In the genomic region with DNA sequence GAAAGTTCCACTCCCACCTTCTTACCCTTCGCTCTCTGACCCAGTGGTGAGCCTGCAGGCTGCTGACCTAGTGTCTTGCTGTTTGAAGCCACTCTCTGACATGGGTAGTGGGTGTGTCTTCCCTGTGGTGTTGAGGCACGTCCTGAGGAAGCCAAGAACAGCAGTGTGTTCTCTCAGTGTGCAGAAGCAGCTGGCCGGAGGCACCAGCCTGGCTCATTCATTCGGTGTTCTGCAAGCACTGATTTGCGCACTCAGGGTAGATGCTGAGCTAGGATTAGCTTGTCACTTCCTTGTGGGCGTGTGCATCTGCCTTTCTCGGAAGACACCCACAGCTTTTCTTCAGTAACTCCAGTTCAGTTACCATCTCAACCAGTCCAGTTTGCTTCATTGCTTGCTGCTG, we compare ENCODE assay signal across 14 mouse cellular contexts. TPM values are rescaled to one million over a fixed set of nuclear protein-coding genes. Genes with fewer than 3 reads are reported as not detected.
DNase-seq lines count a peak whose midpoint lies in the region; ATAC-seq and TF ChIP-seq lines count a peak whose summit lies in the region.
"Had no signal": no experiment of that assay in that cellular context is flagged by ENCODE, and none has a peak within 500 bp of the region (broad histone marks: within the 10 kb centered on the region; RNA-seq: fewer than 3 reads in every experiment).

No protein-coding gene starts in this region.

- H3K36me3 ChIP-seq in heart, postnatal 0 days (replicated peaks; ENCODE audit: control insufficient read depth, insufficient read depth, low read length), result 0 out of 2 replicates have a peak, but pooled peaks cover 6% of the 10 kb centered on the region
- no peaks in the 10 kb centered on the region for H3K36me3 ChIP-seq in macrophage (ENCODE audit: inconsistent target)

- H3K27ac ChIP-seq in heart, postnatal 0 days (ENCODE audit: low read depth), result no peak overlapping the region
- 0 out of 2 replicates have a peak overlapping the region, but pooled peaks have one; percentile 1 for H3K27ac ChIP-seq in macrophage
- H3K27ac ChIP-seq: kidney, postnatal 0 days had no signal

- no peaks in the 10 kb centered on the region for H3K27me3 ChIP-seq in heart, postnatal 0 days (ENCODE audit: control insufficient read depth, insufficient read depth, low read length)
- H3K27me3 ChIP-seq: CH12.LX had no signal

- no peak overlapping the region for H3K4me3 ChIP-seq in heart, postnatal 0 days (ENCODE audit: low read depth, low read length)
- H3K4me3 ChIP-seq in macrophage (ENCODE audit: inconsistent target), result no peak overlapping the region

- no peaks in the 10 kb centered on the region for H3K9me3 ChIP-seq in heart, postnatal 0 days (replicated peaks; ENCODE audit: control insufficient read depth, low read length)

- H3K4me2 ChIP-seq in heart, postnatal 0 days (ENCODE audit: low read depth, low read length), result peak overlapping the region; percentile 9; the same call in 1 of the 2 replicates
- H3K4me2 ChIP-seq: lung, embryonic 14.5 days had no signal

- H3K9ac ChIP-seq in heart, postnatal 0 days (replicated peaks; ENCODE audit: low read depth, low read length), result no peak overlapping the region
- H3K9ac ChIP-seq: lung, embryonic 14.5 days had no signal

- DNase-seq in heart, postnatal 0 days (ENCODE audit: low spot score), result no peak
- DNase-seq in heart, adult 8-10 months (ENCODE audit: low spot score), result no peak
- peak; percentile 63 to 87 for DNase-seq in frontal cortex, postnatal 36 days (ENCODE audit: low spot score in 2 of 2)
- no peak for DNase-seq in adrenal gland, postnatal 25 days
- no peak for DNase-seq in spleen, postnatal 4 days (ENCODE audit: low spot score in 2 of 2)
- DNase-seq in lung, postnatal 14 days, result no peak
- DNase-seq: cerebellum, adult 11 months; lung, embryonic 14.5 days; thymus, adult 18-20 months had no signal

- H3K4me1 ChIP-seq in heart, postnatal 0 days (ENCODE audit: control insufficient read depth, insufficient read depth), result no peaks in the 10 kb centered on the region

- ATAC-seq in heart, postnatal 0 days (ENCODE audit: insufficient read depth, low read depth), result peak; percentile 41; the same call in 1 of the 2 replicates
- ATAC-seq in activated CD4-positive, CD25-positive, alpha-beta regulatory T cell, adult 4 months, result peak; percentile 32
- ATAC-seq: midbrain, embryonic 16.5 days had no signal

- TF ChIP-seq CTCF in heart, postnatal 0 days (IDR thresholded peaks at IDR 0.05; ENCODE audit: low read depth), result no peak

- TF ChIP-seq EP300 in heart, postnatal 0 days (IDR thresholded peaks at IDR 0.05; ENCODE audit: low read depth), result no peak

- 60% methylated on average over 7 of the region's 7 CpGs for WGBS in heart, postnatal 0 days
- 46% methylated on average over 7 of the region's 7 CpGs for WGBS in macrophage (ENCODE audit: missing documents)

- H3K79me2 ChIP-seq in macrophage (ENCODE audit: inconsistent target), result no peaks in the 10 kb centered on the region

RNA-seq across cellular contexts. Expression of a gene that starts 23.0 kb away (rescaled TPM):
- 16.3 and 25.1 TPM in 2 replicates for total RNA-seq in heart, postnatal 0 days (2014; rRNA removed; ENCODE audit: low replicate concordance)
- polyA plus RNA-seq in heart, postnatal 0 days (2015; fragmentation: Nextera tagmentation; extraction: Ambion mirVana), result 5.9 and 6.7 TPM in 2 replicates
- 10 to 100 TPM; 28.6 to 35.9 (median 32.9) TPM for total RNA-seq in heart, adult 8-10 months (2022)
- under 1 TPM; 0.24 to 0.65 TPM for polyA plus RNA-seq in activated CD4-positive, CD25-positive, alpha-beta regulatory T cell, adult 4 months (2017; shearing (Covaris generic))
- 10 to 100 TPM in 5 of 26 experiments, 1 to 10 TPM in 21; 3.0 to 16.1 (median 7.1) TPM for total RNA-seq in macrophage (2018; cell fraction: chromatin; rRNA removed)
- total RNA-seq in macrophage (2018; cell fraction: cytosol; rRNA removed), result 1 to 10 TPM; 4.1 to 8.8 (median 5.9) TPM
- total RNA-seq in macrophage (2018; cell fraction: nucleus; rRNA removed), result 10 to 100 TPM in 2 of 26 experiments, 1 to 10 TPM in 24; 3.7 to 13.5 (median 6.0) TPM
- 4.7 to 7.9 TPM (median 5.4 TPM) in 3 replicates for polyA plus RNA-seq in macrophage (2018)
- 233 and 253 TPM in 2 replicates for total RNA-seq in adrenal gland, postnatal 25 days (2021)

RNA-seq across cellular contexts. Expression of a gene that starts 39.8 kb away (rescaled TPM):
- total RNA-seq in heart, postnatal 0 days (2014; rRNA removed; ENCODE audit: low replicate concordance), result 72.3 and 104 TPM in 2 replicates
- polyA plus RNA-seq in heart, postnatal 0 days (2015; fragmentation: Nextera tagmentation; extraction: Ambion mirVana), result 150 and 161 TPM in 2 replicates
- total RNA-seq in heart, adult 8-10 months (2022), result 100 to 1,000 TPM; 222 to 298 (median 267) TPM
- polyA plus RNA-seq in activated CD4-positive, CD25-positive, alpha-beta regulatory T cell, adult 4 months (2017; shearing (Covaris generic)), result 100 to 1,000 TPM; 171 to 183 TPM
- 100 to 1,000 TPM in 8 of 26 experiments, 10 to 100 TPM in 18; 42.6 to 163 (median 81.1) TPM for total RNA-seq in macrophage (2018; cell fraction: chromatin; rRNA removed)
- total RNA-seq in macrophage (2018; cell fraction: cytosol; rRNA removed), result 100 to 1,000 TPM in 9 of 26 experiments, 10 to 100 TPM in 17; 74.5 to 151 (median 88.8) TPM
- total RNA-seq in macrophage (2018; cell fraction: nucleus; rRNA removed), result 100 to 1,000 TPM in 6 of 26 experiments, 10 to 100 TPM in 20; 52.2 to 149 (median 82.3) TPM
- 79.8 to 164 TPM (median 104 TPM) in 3 replicates for polyA plus RNA-seq in macrophage (2018)
- 140 and 166 TPM in 2 replicates for total RNA-seq in adrenal gland, postnatal 25 days (2021)

Comparison
In these comparisons a context has a peak if more than half of its experiments do, and no peak if none do; other contexts are left out.
1. DNase-seq: peak in frontal cortex, postnatal 36 days (2 of 2); none in heart, postnatal 0 days (single experiment), heart, adult 8-10 months (single experiment), adrenal gland, postnatal 25 days (single experiment), spleen, postnatal 4 days (0 of 2) and lung, postnatal 14 days (single experiment).